Mouse (Mus musculus) yolk sac, embryonic 10.5 days (tissue): ENCODE results near the gene Sele.

Experiments used
- DNase-seq: peaks from one replicate; pipeline ENCODE4 v3.0.0-alpha.2; 2017; ENCODE audit warnings: low spot score

Gene Sele

DNA sequence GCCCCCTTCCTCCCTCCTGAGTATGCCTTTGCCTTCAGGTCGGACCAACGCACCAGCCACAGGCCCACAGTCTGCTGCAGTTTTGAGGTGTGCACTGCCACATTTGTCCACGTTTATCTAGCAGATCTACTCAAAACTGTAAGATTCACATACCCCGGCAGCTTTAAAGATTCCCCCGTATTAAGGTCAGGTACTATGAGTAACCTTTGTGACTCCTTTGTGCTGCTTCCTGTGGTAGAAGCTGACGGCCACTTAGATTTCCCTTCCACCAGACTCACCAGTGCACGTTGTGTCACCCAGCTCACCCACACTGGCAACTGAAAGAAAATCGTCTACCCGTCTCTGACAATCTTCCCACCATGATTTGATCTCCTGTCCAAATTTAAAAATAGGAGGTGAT, 25.1 kb downstream of the Sele start:
- DNase-seq, result no peak

DNA sequence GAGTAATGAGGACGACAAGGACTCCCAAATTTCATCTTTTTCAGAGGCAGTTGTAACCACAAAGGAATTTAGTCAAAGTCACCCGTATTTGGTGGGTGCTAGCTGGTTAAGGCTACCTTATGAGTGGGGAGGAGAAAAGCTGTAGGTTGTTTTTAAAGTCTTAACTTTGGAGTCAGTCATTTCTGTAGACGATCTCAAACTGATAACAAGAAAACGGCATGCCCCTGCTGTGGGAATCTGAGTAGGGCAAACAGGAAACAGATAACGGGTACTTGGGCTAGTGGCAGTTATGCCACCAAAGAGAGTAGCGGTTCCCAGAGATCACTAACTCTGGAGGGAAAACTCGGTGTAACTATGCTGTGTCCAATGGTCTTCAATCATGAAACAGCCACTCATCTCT, 25.8 kb downstream of the Sele start:
- no peak for DNase-seq

DNA sequence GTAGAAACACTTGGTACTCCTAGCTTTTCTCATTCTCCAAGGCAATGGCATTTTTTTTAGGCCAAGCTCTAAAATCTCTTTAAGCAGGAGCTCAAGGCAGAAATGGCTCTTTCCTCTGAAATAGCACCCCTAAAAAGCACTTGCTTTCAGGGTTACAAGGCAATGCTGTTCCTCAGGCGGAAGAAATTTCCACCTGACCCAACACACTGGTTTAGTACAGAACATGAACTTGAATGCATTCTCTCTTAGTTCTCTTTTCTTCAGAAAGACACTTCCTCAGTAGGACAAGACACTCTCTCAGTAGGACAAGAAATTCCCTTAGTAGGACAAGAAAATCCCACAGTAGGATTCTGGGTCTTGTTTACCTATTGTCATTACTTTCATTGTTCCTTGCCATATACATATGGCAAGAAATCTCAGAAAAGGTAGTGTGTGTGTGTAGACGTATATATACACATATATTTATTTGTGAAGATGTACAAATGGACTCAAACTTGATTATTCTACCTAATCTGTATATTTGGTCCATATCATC, 26.6 kb downstream of the Sele start:
- no peak for DNase-seq

DNA sequence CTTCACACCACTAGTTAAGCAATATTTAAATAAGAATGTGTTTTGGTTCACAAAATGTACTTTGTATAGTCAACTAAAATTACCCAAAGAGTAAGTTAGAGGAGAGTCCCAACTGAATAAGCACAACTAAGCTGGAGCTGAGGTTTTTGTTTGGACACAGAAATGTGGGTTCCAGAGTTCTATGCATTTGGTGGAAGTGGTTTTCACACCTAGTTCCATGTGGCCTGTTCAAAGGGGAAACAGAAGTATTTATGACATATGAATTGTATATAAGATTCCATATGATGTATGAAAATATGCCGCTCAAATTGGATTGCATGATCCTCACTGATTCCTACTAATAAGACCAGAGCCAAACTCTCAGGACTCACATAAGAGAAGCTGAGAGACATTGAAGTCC, 27.4 kb downstream of the Sele start:
- no peak for DNase-seq

DNA sequence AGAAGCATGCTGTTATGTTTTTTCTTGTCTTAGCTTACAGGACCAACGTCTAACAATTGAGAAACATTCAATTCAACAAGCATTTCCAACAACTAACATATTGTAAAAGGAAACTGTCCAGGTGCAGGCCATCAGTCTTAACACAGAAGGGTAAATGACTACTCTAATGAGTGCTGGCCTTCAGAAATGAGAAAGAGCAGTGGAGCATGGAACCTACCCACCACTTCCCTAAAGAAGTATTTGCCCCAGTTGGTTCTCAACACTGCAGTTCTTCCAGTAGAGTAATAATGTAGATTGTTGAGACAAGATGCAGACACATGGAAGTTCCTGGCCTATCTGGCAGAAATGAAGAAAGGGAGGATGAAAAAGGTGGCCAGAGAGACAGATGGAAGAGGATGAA, 28.4 kb downstream of the Sele start:
- no peak for DNase-seq

DNA sequence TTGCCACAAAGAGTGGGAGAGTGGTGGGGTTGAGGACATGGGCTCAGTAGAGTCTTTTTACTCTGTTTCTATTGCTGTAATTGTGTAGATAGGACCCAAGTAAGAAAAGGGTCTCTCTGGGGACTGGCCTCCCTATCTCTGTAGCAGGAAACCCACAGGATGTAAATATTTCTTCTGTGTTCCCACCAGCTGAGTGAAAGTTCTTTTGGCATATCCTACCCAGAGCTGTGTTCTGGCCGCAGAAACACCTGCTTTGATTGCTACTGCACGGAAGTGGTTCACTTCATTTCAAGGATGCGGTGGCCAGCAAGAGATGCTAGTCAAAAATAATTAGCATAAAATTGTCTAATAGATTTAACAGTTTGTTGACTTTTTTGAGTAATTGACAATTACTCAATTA, 29.0 kb downstream of the Sele start:
- no peak for DNase-seq

DNA sequence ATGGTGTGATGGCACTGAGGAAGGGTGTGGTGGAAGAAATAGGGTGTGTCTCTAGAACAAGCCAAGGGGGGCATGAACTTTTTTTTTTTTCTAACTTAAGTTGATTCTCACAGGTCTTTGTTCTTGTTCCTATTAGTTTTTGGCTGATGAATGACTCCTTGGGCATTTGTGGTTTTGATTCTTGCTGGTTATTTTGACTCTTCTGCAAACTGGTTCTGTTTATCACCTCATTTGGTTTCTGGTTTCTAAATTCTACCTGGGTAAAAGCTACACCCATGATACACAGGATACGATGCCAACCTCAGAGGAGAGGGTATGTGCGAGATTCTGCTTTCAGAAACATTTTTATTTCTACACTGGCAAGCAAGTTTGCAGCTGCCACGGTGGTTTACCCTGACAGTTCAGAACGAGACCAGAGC, 30.3 kb downstream of the Sele start:
- no peak for DNase-seq

DNA sequence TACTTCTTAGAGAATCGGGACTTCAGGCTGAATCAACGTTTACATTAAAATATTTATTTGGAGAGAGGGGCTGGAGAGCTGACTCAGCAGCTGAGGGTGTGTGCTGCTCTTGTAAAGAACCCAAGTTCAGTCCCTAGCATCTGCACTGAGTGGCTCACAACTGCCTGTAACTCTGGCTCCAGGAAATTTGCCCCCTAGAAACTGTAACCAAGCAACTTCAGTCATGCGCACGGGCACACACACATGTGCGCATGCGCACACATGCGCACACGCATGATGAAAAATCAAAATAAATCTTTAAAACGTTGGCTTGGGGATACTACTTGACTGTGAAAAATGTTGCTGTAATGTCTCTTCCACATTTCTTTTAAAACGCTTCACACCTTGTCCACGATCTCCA, 31.1 kb downstream of the Sele start:
- no peak for DNase-seq

DNA sequence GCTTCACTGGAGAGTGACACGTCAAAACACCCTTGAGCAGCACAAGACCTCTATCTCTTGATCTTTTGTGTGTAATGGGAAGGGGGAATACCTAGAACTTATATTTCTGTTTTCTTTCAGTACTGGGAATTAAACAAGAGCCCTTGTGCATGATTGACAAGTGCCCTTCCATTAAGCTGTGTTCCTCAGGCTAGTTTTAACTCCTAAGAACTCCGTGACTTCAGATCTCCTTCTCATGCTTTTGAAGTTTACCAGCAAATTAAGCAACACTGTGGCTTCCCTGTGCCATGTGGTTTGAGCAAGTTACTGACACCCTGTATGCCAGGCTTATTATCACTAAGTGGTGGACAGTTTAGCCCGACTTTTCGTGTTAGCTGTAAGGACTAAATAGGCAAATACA, 35.0 kb downstream of the Sele start:
- DNase-seq, result no peak

DNA sequence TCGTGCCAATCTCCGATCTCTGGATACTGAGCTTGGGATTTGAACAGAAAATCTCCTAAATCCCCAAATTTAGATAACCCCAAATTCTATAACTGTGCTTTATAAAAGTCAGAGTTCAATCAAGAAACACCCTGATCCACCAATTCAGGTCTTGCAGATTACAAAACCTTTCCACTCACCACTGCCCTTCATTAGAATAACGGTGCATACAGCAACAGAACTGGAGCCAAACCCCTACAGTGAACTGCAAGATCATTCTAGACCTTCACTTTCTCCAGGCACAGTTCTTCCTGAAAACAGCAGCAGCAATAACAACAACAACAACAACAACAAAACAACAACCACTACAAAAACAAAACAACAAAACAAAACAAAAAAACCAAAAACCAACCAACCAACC, 38.8 kb downstream of the Sele start:
- DNase-seq, result no peak

DNA sequence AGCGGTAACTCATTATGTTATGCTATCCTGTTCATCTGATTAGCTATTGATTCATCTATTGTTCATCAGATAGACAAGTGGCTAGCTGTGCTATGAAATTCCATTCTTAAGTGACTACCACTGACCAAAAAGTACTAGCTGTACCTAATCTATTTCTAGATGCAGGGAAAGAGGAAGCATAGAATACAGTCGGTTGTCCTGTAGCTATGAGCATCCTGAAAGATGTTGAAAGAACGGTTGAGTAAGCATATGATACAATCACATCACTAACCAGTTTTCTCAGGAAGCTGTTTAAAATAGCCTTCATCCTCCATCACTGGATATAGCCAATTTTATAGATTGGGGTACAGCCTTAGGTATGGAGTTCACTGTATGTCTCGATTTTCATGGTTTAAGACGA, 39.8 kb downstream of the Sele start:
- no peak for DNase-seq

DNA sequence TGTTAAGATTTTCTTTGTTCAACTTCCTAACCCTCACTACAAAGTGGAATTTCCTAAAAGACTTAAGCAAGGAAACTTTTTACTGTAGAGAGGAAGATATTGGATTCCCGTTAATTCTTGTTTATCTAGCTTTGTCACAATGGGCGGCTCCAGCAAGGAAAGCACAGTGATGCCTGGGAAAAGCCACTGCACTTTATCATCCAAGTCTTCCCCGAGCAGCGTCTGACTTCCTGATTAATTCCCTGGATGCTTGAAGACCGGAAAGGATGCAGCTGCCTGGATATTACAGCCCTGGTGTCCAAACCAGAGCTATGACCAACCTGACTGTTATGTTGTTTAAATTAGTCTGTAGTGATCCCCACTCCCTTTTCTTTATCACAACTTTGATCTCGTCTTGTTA, 48.7 kb downstream of the Sele start:
- no peak for DNase-seq

DNA sequence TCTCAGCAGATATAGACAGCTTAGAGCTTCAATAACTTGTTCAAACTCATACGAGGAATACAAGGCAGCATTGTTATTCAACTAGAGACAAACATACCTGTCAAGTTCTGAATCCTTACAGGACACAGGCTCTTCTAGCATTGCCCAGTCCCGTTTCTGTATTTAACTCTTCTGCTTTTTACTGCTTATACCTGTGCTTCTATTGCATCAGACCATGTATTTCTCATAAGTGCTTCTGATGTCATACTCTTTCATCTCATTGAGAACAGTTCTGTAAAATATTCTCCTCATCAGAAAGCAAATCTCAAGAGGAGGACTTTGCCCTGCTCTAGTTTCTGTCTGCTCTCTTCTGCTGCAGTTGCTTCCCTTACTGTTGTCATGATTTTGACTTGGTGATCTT, 49.9 kb downstream of the Sele start:
- DNase-seq, result no peak

DNA sequence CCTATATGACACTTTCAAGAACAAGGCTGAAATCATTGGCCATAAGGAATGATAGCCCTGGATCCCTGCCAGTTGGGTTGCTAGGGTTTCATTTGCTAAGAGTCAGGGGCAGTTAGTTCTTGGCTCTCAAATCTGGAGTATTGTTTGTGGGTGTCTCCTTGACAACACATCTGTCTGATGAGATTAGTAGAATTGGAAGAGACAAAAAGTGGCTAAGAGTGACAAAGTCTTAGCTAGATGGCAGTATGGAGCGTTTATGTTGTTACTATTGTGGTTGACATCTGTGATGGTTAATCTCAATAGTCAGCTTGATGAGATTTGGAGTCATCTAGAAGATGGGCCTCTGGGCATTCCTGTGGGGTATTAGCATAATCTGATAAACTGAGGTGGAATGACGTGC, 50.3 kb downstream of the Sele start:
- DNase-seq, result no peak
